Mouse (Mus musculus) kidney, embryonic 14.5 days (tissue): Measurements from ENCODE around the gene Usp46. TPM values are rescaled to one million over a fixed set of nuclear protein-coding genes. Genes with fewer than 3 reads are reported as not detected.

ENCODE experiments used
- ATAC-seq: fragments of 200-750 bp; cut with Nextera tagmentation; 2 replicates; pipeline ENCODE4 v1.8.0; 2017; ENCODE audit warnings: moderate number of reproducible peaks, mild to moderate bottlenecking, moderate TSS enrichment, moderate library complexity; ENCODE audit not compliant: low FRiP score, low TSS enrichment
- H3K27ac ChIP-seq: fragments of 300-500 bp; sonication (generic); 2 replicates; pipeline ENCODE4 v1.5.1; 2014; ENCODE audit warnings: low read depth, mild to moderate bottlenecking, low read length, moderate library complexity, mixed read lengths
- H3K27me3 ChIP-seq: fragments of 300-500 bp; sonication (generic); 2 replicates; pipeline ENCODE4 v1.6.1; 2014; ENCODE audit warnings: mild to moderate bottlenecking, low read length; ENCODE audit not compliant: control insufficient read depth, insufficient read depth
- H3K36me3 ChIP-seq: fragments of 300-500 bp; sonication (generic); 2 replicates; pipeline ENCODE4 v1.6.1; 2014; ENCODE audit warnings: low read length, mixed read lengths; ENCODE audit not compliant: control insufficient read depth, insufficient read depth
- H3K4me1 ChIP-seq: fragments of 300-500 bp; sonication (generic); 2 replicates; pipeline ENCODE4 v1.6.1; 2014; ENCODE audit warnings: low read length, mixed read lengths; ENCODE audit not compliant: control insufficient read depth, insufficient read depth
- H3K4me2 ChIP-seq: fragments of 300-500 bp; sonication (generic); replicated peaks from 2 replicates; pipeline ENCODE4 v1.6.1; 2014; ENCODE audit warnings: low read depth, mild to moderate bottlenecking, low read length
- H3K4me3 ChIP-seq: fragments of 300-500 bp; sonication (generic); 2 replicates; pipeline ENCODE4 v1.5.1; 2014; ENCODE audit warnings: mild to moderate bottlenecking, low read length
- H3K9ac ChIP-seq: fragments of 300-500 bp; sonication (generic); 2 replicates; pipeline ENCODE4 v1.6.1; 2014; ENCODE audit warnings: low read depth, mild to moderate bottlenecking, low read length, moderate library complexity
- H3K9me3 ChIP-seq: fragments of 300-500 bp; sonication (generic); 2 replicates; pipeline ENCODE4 v1.6.1; 2016; ENCODE audit warnings: low read length; ENCODE audit not compliant: control insufficient read depth
- WGBS: fragments of 180-500 bp; shearing (Covaris S2); extraction: QIAGEN DNeasy Blood & Tissue Kit; methylation state at CpG from one replicate; pipeline ENCODE4 v1.1.7; 2014; 5-methylcytosine and 5-hydroxymethylcytosine counted together
- polyA plus RNA-seq: library from polyadenylated mRNA; unstranded; fragments of >200 nt; fragmentation: Nextera tagmentation; extraction: Ambion mirVana; gene quantifications from 2 replicates; pipeline ENCODE4 v1.2.1, GENCODE M21; 2014

Gene Usp46
- polyA plus RNA-seq, 1 experiment from 2014 or later, result 34.5 TPM

GRCm38 (mm10) chr5:74095611-74096010 is 27.4 kb upstream of the Usp46 start:
- Histone ChIP-seq H3K4me1 (peaks cover 5% of the 10 kb centered on the region; the same call in 1 of the 2 replicates), H3K27ac (no peak overlapping the region), H3K4me3 (no peak overlapping the region), H3K9ac (no peak overlapping the region), H3K27me3 (no peaks in the 10 kb centered on the region), H3K9me3 (no peaks in the 10 kb centered on the region), H3K36me3 (peaks cover 26% of the 10 kb centered on the region), H3K4me2 (no peak overlapping the region)
- ATAC-seq, result no peak
- WGBS, result 91% methylated on average over 2 of the region's 2 CpGs

- Histone ChIP-seq H3K27ac (no peak overlapping the region), H3K4me3 (peak overlapping the region; percentile 93)
Measured at GRCm38 (mm10) chr5:74094841-74095437, 26.7 kb upstream of the Usp46 start.

GRCm38 (mm10) chr5:74093556-74094428 is 25.6 kb upstream of the Usp46 start:
- 25% methylated on average over 11 of the region's 11 CpGs for WGBS
- Histone ChIP-seq H3K36me3 (peaks cover 26% of the 10 kb centered on the region), H3K27ac (peak overlapping the region; percentile 82), H3K9ac (peak overlapping the region; percentile 99), H3K4me3 (peak overlapping the region; percentile 93), H3K27me3 (no peaks in the 10 kb centered on the region), H3K4me2 (peak overlapping the region; percentile 80), H3K9me3 (no peaks in the 10 kb centered on the region), H3K4me1 (peaks cover 5% of the 10 kb centered on the region; the same call in 1 of the 2 replicates)
- no peak for ATAC-seq

More at GRCm38 (mm10) chr5:74094841-74095437, 26.7 kb upstream of the Usp46 start:
- Histone ChIP-seq H3K4me1 (peaks cover 5% of the 10 kb centered on the region; the same call in 1 of the 2 replicates), H3K27me3 (no peaks in the 10 kb centered on the region), H3K36me3 (peaks cover 26% of the 10 kb centered on the region), H3K4me2 (peak overlapping the region; percentile 80), H3K9me3 (no peaks in the 10 kb centered on the region), H3K9ac (no peak overlapping the region)
- no peak for ATAC-seq
- WGBS, result 88% methylated on average over 8 of the region's 8 CpGs

- peak overlapping the region; percentile 82 for H3K27ac ChIP-seq
- peaks cover 5% of the 10 kb centered on the region; the same call in 1 of the 2 replicates for H3K4me1 ChIP-seq
- WGBS, result under 1% methylated on average over 54 of the region's 57 CpGs
- H3K27me3 ChIP-seq, result no peaks in the 10 kb centered on the region
- H3K36me3 ChIP-seq, result peaks cover 26% of the 10 kb centered on the region
- H3K4me2 ChIP-seq, result peak overlapping the region; percentile 80
- peak; percentile 97 for ATAC-seq
- H3K4me3 ChIP-seq, result peak overlapping the region; percentile 93
- no peaks in the 10 kb centered on the region for H3K9me3 ChIP-seq
- peak overlapping the region; percentile 99 for H3K9ac ChIP-seq
Measured at GRCm38 (mm10) chr5:74092833-74093555, 24.8 kb upstream of the Usp46 start.

- Histone ChIP-seq H3K4me3 (peak overlapping the region; percentile 93), H3K27me3 (no peaks in the 10 kb centered on the region), H3K27ac (no peak overlapping the region; the same call in 1 of the 2 replicates), H3K4me2 (peak overlapping the region; percentile 51), H3K9me3 (no peaks in the 10 kb centered on the region), H3K36me3 (peaks cover 26% of the 10 kb centered on the region), H3K4me1 (peaks cover 5% of the 10 kb centered on the region; the same call in 1 of the 2 replicates), H3K9ac (peak overlapping the region; percentile 99)
- 47% methylated on average over 4 of the region's 4 CpGs for WGBS
- ATAC-seq, result no peak
Measured at GRCm38 (mm10) chr5:74092481-74092832, 24.2 kb upstream of the Usp46 start.

- no peak overlapping the region for H3K27ac ChIP-seq
- ATAC-seq, result no peak
- H3K27me3 ChIP-seq, result no peaks in the 10 kb centered on the region
- peaks cover 2% of the 10 kb centered on the region; the same call in 1 of the 2 replicates for H3K36me3 ChIP-seq
- no peaks in the 10 kb centered on the region for H3K9me3 ChIP-seq
- peaks cover 4% of the 10 kb centered on the region; the same call in 1 of the 2 replicates for H3K4me1 ChIP-seq
- no peak overlapping the region for H3K4me3 ChIP-seq
- no peak overlapping the region for H3K9ac ChIP-seq
- H3K4me2 ChIP-seq, result no peak overlapping the region
- WGBS, result 83% methylated on average over 3 of the region's 3 CpGs
Measured at GRCm38 (mm10) chr5:74089643-74090042, 21.4 kb upstream of the Usp46 start.

GRCm38 (mm10) chr5:74081756-74082155 is 13.5 kb upstream of the Usp46 start:
- H3K4me2 ChIP-seq, result no peak overlapping the region
- no peak overlapping the region for H3K4me3 ChIP-seq
- ATAC-seq, result peak; percentile 62
- H3K9me3 ChIP-seq, result no peaks in the 10 kb centered on the region
- H3K27me3 ChIP-seq, result no peaks in the 10 kb centered on the region
- H3K36me3 ChIP-seq, result no peaks in the 10 kb centered on the region
- H3K4me1 ChIP-seq, result peaks cover 2% of the 10 kb centered on the region; the same call in 1 of the 2 replicates
- no peak overlapping the region for H3K9ac ChIP-seq
- H3K27ac ChIP-seq, result no peak overlapping the region
- 48% methylated on average over 6 of the region's 6 CpGs for WGBS

GRCm38 (mm10) chr5:74078861-74079615 is 10.8 kb upstream of the Usp46 start:
- Histone ChIP-seq H3K4me2 (no peak overlapping the region), H3K4me3 (no peak overlapping the region), H3K4me1 (peaks cover 5% of the 10 kb centered on the region; the same call in 1 of the 2 replicates), H3K27ac (no peak overlapping the region), H3K9ac (no peak overlapping the region), H3K27me3 (no peaks in the 10 kb centered on the region), H3K36me3 (no peaks in the 10 kb centered on the region), H3K9me3 (no peaks in the 10 kb centered on the region)
- WGBS, result 76% methylated on average over 11 of the region's 11 CpGs
- ATAC-seq, result no peak
